Mouse (Mus musculus) small intestine, adult 2 months (tissue): ENCODE data around the gene Phf11a. TPM values are rescaled to one million over a fixed set of nuclear protein-coding genes. Genes with fewer than 3 reads are reported as not detected.
"Not testable (repeated sequence)": the region's sequence is repeated elsewhere in the genome, so short reads cannot be mapped to it uniquely, and the experiment has no call there.

ENCODE experiments used
- H3K27ac ChIP-seq: fragments of 200-500 bp; 2 replicates; pipeline ENCODE4 v1.5.1; 2012; ENCODE audit warnings: low read depth, low read length, control low read depth, inconsistent platforms; ENCODE audit not compliant: insufficient read depth
- H3K27me3 ChIP-seq: fragments of 200-500 bp; 2 replicates; pipeline ENCODE4 v1.6.1; 2012; ENCODE audit warnings: mild to moderate bottlenecking, moderate library complexity, low read length, inconsistent platforms; ENCODE audit not compliant: control insufficient read depth, insufficient read depth
- H3K36me3 ChIP-seq: fragments of 200-500 bp; 2 replicates; pipeline ENCODE4 v1.6.1; 2012; ENCODE audit warnings: mild to moderate bottlenecking, low read length, control low read depth, inconsistent platforms; ENCODE audit not compliant: control insufficient read depth, insufficient read depth
- H3K4me1 ChIP-seq: fragments of 200-500 bp; 2 replicates; pipeline ENCODE4 v1.6.1; 2012; ENCODE audit warnings: low read length, inconsistent platforms, mixed read lengths; ENCODE audit not compliant: control insufficient read depth, insufficient read depth, insufficient read length
- H3K4me3 ChIP-seq: fragments of 200-500 bp; 2 replicates; pipeline ENCODE4 v1.5.1; 2012; ENCODE audit warnings: low read depth, mild to moderate bottlenecking, control low read depth, inconsistent platforms, low read length, moderate library complexity
- CTCF ChIP-seq: fragments of 200-500 bp; IDR thresholded peaks from 2 replicates; pipeline ENCODE4 v1.5.1; 2012; ENCODE audit warnings: low read depth, mild to moderate bottlenecking, control low read depth, inconsistent platforms, low read length, moderate library complexity, mixed read lengths; ENCODE audit not compliant: insufficient replicate concordance, insufficient read length; ENCODE audit errors: extremely low read depth
- POLR2A ChIP-seq: fragments of 200-500 bp; IDR thresholded peaks from 2 replicates; pipeline ENCODE4 v1.6.1; 2012; ENCODE audit warnings: low read depth, mild to moderate bottlenecking, control low read depth, inconsistent platforms, low read length, moderate library complexity
- WGBS: fragments of 180-500 bp; shearing (Covaris S2); methylation state at CpG from one replicate; pipeline ENCODE4 v1.1.7; 2018; 5-methylcytosine and 5-hydroxymethylcytosine counted together
- polyA plus RNA-seq: library from polyadenylated mRNA; depleted of rRNA; stranded (reverse); fragments of >200 nt; gene quantifications from 2 replicates; pipeline ENCODE4 v1.2.3, GENCODE M21; 2012; rRNA removed

The Phf11a gene
- polyA plus RNA-seq, 1 experiment = 0.25 TPM

- 14% methylated on average over 3 of the region's 3 CpGs for WGBS
- Histone ChIP-seq H3K4me1 (no peaks in the 10 kb centered on the region), H3K4me3 (peak within 1 kb of the TSS; percentile 10), H3K27me3 (no peaks in the 10 kb centered on the region), H3K27ac (no peak within 1 kb of the TSS), H3K36me3 (no peaks in the 10 kb centered on the region)
- TF ChIP-seq POLR2A (no peak), CTCF (no peak)
These were observed 37.3 kb downstream of the Phf11a start, which contains the start of gene Gm6904 for GRCm38 (mm10) chr14:59260056-59260455. Gene Gm6904 (minus strand): TSS chr14:59260216.

- H3K4me1 ChIP-seq, H3K36me3 ChIP-seq, H3K4me3 ChIP-seq, H3K27ac ChIP-seq, H3K27me3 ChIP-seq: not testable (repeated sequence)
- WGBS = 93% methylated on average over 1 of the region's 1 CpGs
These were observed 41.5 kb downstream of the Phf11a start for GRCm38 (mm10) chr14:59255861-59256260.

GRCm38 (mm10) chr14:59250350-59250749, 47.0 kb downstream of the Phf11a start:
- H3K36me3 ChIP-seq, H3K27me3 ChIP-seq, H3K4me1 ChIP-seq, H3K4me3 ChIP-seq, H3K27ac ChIP-seq: not testable (repeated sequence)
- 63% methylated on average over 5 of the region's 5 CpGs for WGBS

- Histone ChIP-seq H3K4me3 (no peak overlapping the region), H3K27me3 (no peaks in the 10 kb centered on the region), H3K4me1 (no peaks in the 10 kb centered on the region), H3K36me3 (peaks cover 56% of the 10 kb centered on the region), H3K27ac (no peak overlapping the region)
- TF ChIP-seq CTCF = no peak
- no peak for TF ChIP-seq POLR2A
- 96% methylated on average over 9 of the region's 9 CpGs for WGBS
These were observed 63.7 kb downstream of the Phf11a start for GRCm38 (mm10) chr14:59233635-59234034.

- Histone ChIP-seq H3K27me3 (no peaks in the 10 kb centered on the region), H3K27ac (no peak overlapping the region), H3K36me3 (peaks cover 56% of the 10 kb centered on the region), H3K4me1 (no peaks in the 10 kb centered on the region), H3K4me3 (no peak overlapping the region)
- no peak for TF ChIP-seq POLR2A
- peak; percentile 52; the same call in 1 of the 2 replicates for TF ChIP-seq CTCF
- WGBS = 41% methylated on average over 5 of the region's 5 CpGs
These were observed 65.3 kb downstream of the Phf11a start for GRCm38 (mm10) chr14:59232003-59232402.

GRCm38 (mm10) chr14:59230331-59230966, 66.9 kb downstream of the Phf11a start:
- Histone ChIP-seq H3K27ac (no peak overlapping the region), H3K36me3 (peaks cover 50% of the 10 kb centered on the region), H3K4me3 (no peak overlapping the region), H3K27me3 (no peaks in the 10 kb centered on the region), H3K4me1 (peaks cover 4% of the 10 kb centered on the region; the same call in 1 of the 2 replicates)
- TF ChIP-seq POLR2A (no peak), CTCF (no peak)
- WGBS = 89% methylated on average over 21 of the region's 21 CpGs

GRCm38 (mm10) chr14:59229822-59230221, 67.5 kb downstream of the Phf11a start:
- WGBS = 88% methylated on average over 3 of the region's 3 CpGs
- Histone ChIP-seq H3K27ac (no peak overlapping the region), H3K4me3 (no peak overlapping the region), H3K36me3 (peaks cover 44% of the 10 kb centered on the region), H3K27me3 (no peaks in the 10 kb centered on the region), H3K4me1 (peaks cover 6% of the 10 kb centered on the region; the same call in 1 of the 2 replicates)
- TF ChIP-seq POLR2A (no peak), CTCF (no peak)

Other genes with a start within 250 kb of the Phf11a start
- not detected in 2 replicates for gene 1700129C05Rik, start 154.6 kb downstream of the Phf11a start, polyA plus RNA-seq
- not detected in 2 replicates for gene Gm5142, start 118.8 kb downstream of the Phf11a start, polyA plus RNA-seq
- 12.1 and 21.0 TPM in 2 replicates for gene Rcbtb1, start 96.3 kb downstream of the Phf11a start, polyA plus RNA-seq
- not detected in 2 replicates for gene Gm6904, start 37.3 kb downstream of the Phf11a start, polyA plus RNA-seq
- 0.10 and 0.16 TPM in 2 replicates for gene Phf11b, start 43.8 kb upstream of the Phf11a start, polyA plus RNA-seq
- gene Phf11d, start 67.9 kb upstream of the Phf11a start, polyA plus RNA-seq = 1.6 and 3.0 TPM in 2 replicates
- gene Phf11c, start 97.9 kb upstream of the Phf11a start, polyA plus RNA-seq = 0.14 and 0.29 TPM in 2 replicates
- gene Setdb2, start 143.4 kb upstream of the Phf11a start, polyA plus RNA-seq = 2.3 and 5.6 TPM in 2 replicates
- 1.7 and 2.9 TPM in 2 replicates for gene Cab39l, start 143.4 kb upstream of the Phf11a start, polyA plus RNA-seq